Comparison of ENCODE assay signal across 8 mouse cellular contexts in the genomic region with DNA sequence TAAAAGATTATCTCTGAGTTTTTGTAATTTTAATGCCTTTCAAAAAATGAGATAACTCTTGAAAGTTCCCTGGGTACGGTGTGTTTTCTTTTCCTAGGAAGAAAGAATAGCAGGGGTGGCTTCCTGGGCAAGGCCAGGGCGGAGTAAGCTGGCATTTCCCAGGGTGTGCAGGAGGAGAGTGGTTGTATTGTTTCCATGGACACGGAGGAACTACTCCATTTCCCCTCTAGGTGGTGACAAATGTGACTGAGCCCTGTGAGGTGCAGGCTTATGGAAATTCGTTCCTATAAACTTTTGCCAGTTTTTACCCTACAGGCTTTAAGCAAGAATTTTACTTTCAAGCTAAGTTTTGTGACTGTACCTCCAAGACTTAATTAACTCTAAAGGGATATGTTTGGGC. TPM values are rescaled to one million over a fixed set of nuclear protein-coding genes. Genes with fewer than 3 reads are reported as not detected.
DNase-seq lines count a peak whose midpoint lies in the region; ATAC-seq and TF ChIP-seq lines count a peak whose summit lies in the region.

No protein-coding gene starts in this region.

- 7% methylated on average over 4 of the region's 4 CpGs for WGBS in liver, adult 2 months
- WGBS in liver, embryonic 12.5 days (ENCODE audit: insufficient replicate concordance) = 25% methylated on average over 4 of the region's 4 CpGs
- WGBS in heart, embryonic 12.5 days = 28% methylated on average over 4 of the region's 4 CpGs
- 38% methylated on average over 4 of the region's 4 CpGs for WGBS in kidney, embryonic 14.5 days
- 12% methylated on average over 4 of the region's 4 CpGs for WGBS in lung, adult 2 months

- H3K4me1 ChIP-seq in liver, adult 2 months (ENCODE audit: control insufficient read depth, insufficient read depth, low read length) = peaks cover 19% of the 10 kb centered on the region
- no peaks in the 10 kb centered on the region for H3K4me1 ChIP-seq in liver, embryonic 12.5 days
- no peaks in the 10 kb centered on the region; the same call in 1 of the 2 replicates for H3K4me1 ChIP-seq in cortical plate, adult 2 months (ENCODE audit: control insufficient read depth, insufficient read depth, low read length)
- H3K4me1 ChIP-seq in heart, embryonic 12.5 days (replicated peaks) = no peaks in the 10 kb centered on the region; the same call in 1 of the 2 replicates
- 0 out of 2 replicates have a peak, but pooled peaks cover 6% of the 10 kb centered on the region for H3K4me1 ChIP-seq in kidney, embryonic 14.5 days (ENCODE audit: control insufficient read depth, insufficient read depth, low read length)
- H3K4me1 ChIP-seq in lung, adult 2 months (ENCODE audit: control insufficient read depth, insufficient read depth, low read length) = peaks cover 2% of the 10 kb centered on the region; the same call in 1 of the 2 replicates

- no peak overlapping the region for H3K4me2 ChIP-seq in liver, embryonic 12.5 days
- 0 out of 2 replicates have a peak overlapping the region, but pooled peaks have one; percentile 5 for H3K4me2 ChIP-seq in heart, embryonic 12.5 days
- H3K4me2 ChIP-seq in kidney, embryonic 14.5 days (replicated peaks; ENCODE audit: low read depth, low read length) = no peak overlapping the region

- peak overlapping the region; percentile 39; the same call in 1 of the 2 replicates for H3K4me3 ChIP-seq in liver, adult 2 months (ENCODE audit: insufficient read depth, low read depth, low read length)
- H3K4me3 ChIP-seq in liver, embryonic 12.5 days = no peak overlapping the region
- peak overlapping the region; percentile 63; the same call in 1 of the 2 replicates for H3K4me3 ChIP-seq in cortical plate, adult 2 months (ENCODE audit: insufficient read depth, low read length)
- H3K4me3 ChIP-seq in heart, embryonic 12.5 days = no peak overlapping the region
- H3K4me3 ChIP-seq in kidney, embryonic 14.5 days (ENCODE audit: low read length) = no peak overlapping the region
- H3K4me3 ChIP-seq in lung, adult 2 months (replicated peaks; ENCODE audit: extremely low read depth, low read depth, low read length) = peak overlapping the region; percentile 69

- peak; percentile 84 for DNase-seq in liver, adult 2 months (ENCODE audit: extremely low read depth, low read depth, low spot score)
- DNase-seq in lung, adult 2 months = no peak
- DNase-seq in skeletal muscle tissue, adult 2 months (ENCODE audit: low read depth, low spot score) = peak; percentile 56
- DNase-seq in thymus, postnatal 10 days (ENCODE audit: low spot score in 2 of 2) = no peak

- ATAC-seq in liver, embryonic 12.5 days = no peak; the same call in 1 of the 2 replicates
- peak; percentile 77 for ATAC-seq in heart, embryonic 12.5 days (ENCODE audit: insufficient number of reproducible peaks, low FRiP score)
- peak; percentile 91 for ATAC-seq in kidney, embryonic 14.5 days (ENCODE audit: low FRiP score, low TSS enrichment)

- TF ChIP-seq POLR2A in liver, adult 2 months (IDR thresholded peaks at IDR 0.05; ENCODE audit: extremely low read depth, insufficient read depth, low read length) = no peak
- TF ChIP-seq POLR2A in cortical plate, adult 2 months (IDR thresholded peaks at IDR 0.05; ENCODE audit: extremely low read depth, insufficient read depth, low read length) = 0 out of 2 replicates have a peak, but pooled peaks have one; percentile 16
- TF ChIP-seq POLR2A in lung, adult 2 months (IDR thresholded peaks at IDR 0.05; ENCODE audit: borderline replicate concordance, extremely low read depth, low read depth, low read length) = peak; percentile 24; the same call in 1 of the 2 replicates

- H3K9ac ChIP-seq in liver, adult 2 months (ENCODE audit: low read depth, low read length) = no peak overlapping the region
- no peak overlapping the region for H3K9ac ChIP-seq in liver, embryonic 12.5 days
- no peak overlapping the region for H3K9ac ChIP-seq in heart, embryonic 12.5 days
- no peak overlapping the region for H3K9ac ChIP-seq in kidney, embryonic 14.5 days (ENCODE audit: low read depth, low read length)

- H3K27me3 ChIP-seq in liver, adult 2 months (ENCODE audit: control insufficient read depth, insufficient read depth, low read length) = no peaks in the 10 kb centered on the region
- H3K27me3 ChIP-seq in liver, embryonic 12.5 days (replicated peaks) = no peaks in the 10 kb centered on the region
- H3K27me3 ChIP-seq in heart, embryonic 12.5 days (replicated peaks) = no peaks in the 10 kb centered on the region
- no peaks in the 10 kb centered on the region for H3K27me3 ChIP-seq in kidney, embryonic 14.5 days (ENCODE audit: control insufficient read depth, insufficient read depth, low read length)

- peak overlapping the region; percentile 9 for H3K27ac ChIP-seq in liver, adult 2 months (replicated peaks; ENCODE audit: insufficient read depth, low read depth, low read length)
- no peak overlapping the region for H3K27ac ChIP-seq in liver, embryonic 12.5 days
- no peak overlapping the region for H3K27ac ChIP-seq in cortical plate, adult 2 months (ENCODE audit: insufficient read depth, low read length)
- no peak overlapping the region for H3K27ac ChIP-seq in heart, embryonic 12.5 days (ENCODE audit: poor library complexity, severe bottlenecking)
- H3K27ac ChIP-seq in kidney, embryonic 14.5 days (ENCODE audit: low read depth, low read length) = no peak overlapping the region

- no peaks in the 10 kb centered on the region for H3K36me3 ChIP-seq in liver, adult 2 months (ENCODE audit: control insufficient read depth, insufficient read depth, low read length)
- no peaks in the 10 kb centered on the region for H3K36me3 ChIP-seq in liver, embryonic 12.5 days
- H3K36me3 ChIP-seq in heart, embryonic 12.5 days = no peaks in the 10 kb centered on the region
- no peaks in the 10 kb centered on the region for H3K36me3 ChIP-seq in kidney, embryonic 14.5 days (ENCODE audit: control insufficient read depth, insufficient read depth, low read length)

- no peaks in the 10 kb centered on the region for H3K9me3 ChIP-seq in liver, embryonic 12.5 days (replicated peaks)
- no peaks in the 10 kb centered on the region for H3K9me3 ChIP-seq in heart, embryonic 12.5 days (replicated peaks)
- H3K9me3 ChIP-seq in kidney, embryonic 14.5 days (ENCODE audit: control insufficient read depth, low read length) = no peaks in the 10 kb centered on the region

- peaks cover 18% of the 10 kb centered on the region; the same call in 1 of the 2 replicates for H3K79me2 ChIP-seq in liver, adult 2 months (ENCODE audit: control insufficient read depth, insufficient read depth, low read length)

- TF ChIP-seq CTCF in liver, adult 2 months (IDR thresholded peaks at IDR 0.05; ENCODE audit: low read depth, low read length) = peak; percentile 63
- peak; percentile 61 for TF ChIP-seq CTCF in cortical plate, adult 2 months (IDR thresholded peaks at IDR 0.05; ENCODE audit: extremely low read depth, insufficient read depth, low read length)
- TF ChIP-seq CTCF in lung, adult 2 months (IDR thresholded peaks at IDR 0.05; ENCODE audit: insufficient read depth, low read length) = peak; percentile 50

RNA-seq across cellular contexts. Expression of gene 4930455H04Rik, which starts 1.8 kb away (rescaled TPM):
- 0.09 TPM in 1 of 2 replicates, not detected in the other for total RNA-seq in liver, adult 2 months (2014; rRNA removed)
- not detected in 2 replicates for polyA plus RNA-seq in liver, adult 2 months (2012; rRNA removed)
- not detected in 2 replicates for polyA plus RNA-seq in liver, embryonic 12.5 days (2016; fragmentation: Nextera tagmentation; extraction: Ambion mirVana)
- polyA plus RNA-seq in cortical plate, adult 2 months (2012; rRNA removed) = not detected in 2 replicates
- polyA plus RNA-seq in heart, embryonic 12.5 days (2016; fragmentation: Nextera tagmentation; extraction: Ambion mirVana) = not detected in 2 replicates
- not detected in 2 replicates for polyA plus RNA-seq in kidney, embryonic 14.5 days (2014; fragmentation: Nextera tagmentation; extraction: Ambion mirVana)
- not detected in 2 replicates for polyA plus RNA-seq in lung, adult 2 months (2012; rRNA removed)

RNA-seq across cellular contexts. Expression of gene Palmd, which starts 2.6 kb away (rescaled TPM):
- 14.2 and 16.5 TPM in 2 replicates for total RNA-seq in liver, adult 2 months (2014; rRNA removed)
- polyA plus RNA-seq in liver, adult 2 months (2012; rRNA removed) = 6.6 and 6.9 TPM in 2 replicates
- 3.0 and 4.0 TPM in 2 replicates for polyA plus RNA-seq in liver, embryonic 12.5 days (2016; fragmentation: Nextera tagmentation; extraction: Ambion mirVana)
- polyA plus RNA-seq in cortical plate, adult 2 months (2012; rRNA removed) = 9.4 and 10.5 TPM in 2 replicates
- polyA plus RNA-seq in heart, embryonic 12.5 days (2016; fragmentation: Nextera tagmentation; extraction: Ambion mirVana) = 13.9 and 14.8 TPM in 2 replicates
- polyA plus RNA-seq in kidney, embryonic 14.5 days (2014; fragmentation: Nextera tagmentation; extraction: Ambion mirVana) = 1.6 and 1.7 TPM in 2 replicates
- polyA plus RNA-seq in lung, adult 2 months (2012; rRNA removed) = 5.6 and 10.5 TPM in 2 replicates

Comparison
In these comparisons a context has a peak if more than half of its experiments do, and no peak if none do; other contexts are left out.
1. H3K4me3 ChIP-seq: peak in liver, adult 2 months (single experiment), cortical plate, adult 2 months (single experiment) and lung, adult 2 months (single experiment); none in liver, embryonic 12.5 days (single experiment), heart, embryonic 12.5 days (single experiment) and kidney, embryonic 14.5 days (single experiment).
2. DNase-seq: peak in liver, adult 2 months (single experiment) and skeletal muscle tissue, adult 2 months (single experiment); none in lung, adult 2 months (single experiment) and thymus, postnatal 10 days (0 of 2).
3. Peak in every context shown above with its lines, with median percentiles within 50 percentile points of each other: CTCF ChIP-seq.